20 mouse cellular contexts compared by ENCODE assay signal in genomic region chr11:118553926-118554325, GRCm38 (mm10).
DNase-seq lines count a peak whose midpoint lies in the region; ATAC-seq and TF ChIP-seq lines count a peak whose summit lies in the region.
"Had no signal": no experiment of that assay in that cellular context is flagged by ENCODE, and none has a peak within 500 bp of the region (broad histone marks: within the 10 kb centered on the region; RNA-seq: fewer than 3 reads in every experiment).

No protein-coding gene starts in this region.

- peaks cover 58% of the 10 kb centered on the region for H3K27me3 ChIP-seq in forebrain, embryonic 10.5 days (ENCODE audit: poor library complexity, severe bottlenecking)
- no peaks in the 10 kb centered on the region for H3K27me3 ChIP-seq in forebrain, embryonic 15.5 days
- H3K27me3 ChIP-seq in hindbrain, embryonic 13.5 days = 0 out of 2 replicates have a peak, but pooled peaks cover 5% of the 10 kb centered on the region
- peaks cover 8% of the 10 kb centered on the region for H3K27me3 ChIP-seq in hindbrain, embryonic 12.5 days
- peaks cover 43% of the 10 kb centered on the region for H3K27me3 ChIP-seq in midbrain, embryonic 10.5 days (ENCODE audit: low read depth, poor library complexity, severe bottlenecking)
- H3K27me3 ChIP-seq in midbrain, postnatal 0 days (ENCODE audit: insufficient read depth, low read length) = no peaks in the 10 kb centered on the region
- H3K27me3 ChIP-seq in E14TG2a.4 (ENCODE audit: insufficient read depth, low read length) = peaks cover 10% of the 10 kb centered on the region; the same call in 1 of the 2 replicates

- no peak for TF ChIP-seq CTCF in midbrain, postnatal 0 days (IDR thresholded peaks at IDR 0.05)
- TF ChIP-seq CTCF in E14TG2a.4 (conservative IDR thresholded peaks at IDR 0.05; ENCODE audit: low read length) = no peak

- no peaks in the 10 kb centered on the region for H3K36me3 ChIP-seq in forebrain, embryonic 10.5 days (replicated peaks)
- H3K36me3 ChIP-seq in forebrain, embryonic 15.5 days = no peaks in the 10 kb centered on the region
- no peaks in the 10 kb centered on the region for H3K36me3 ChIP-seq in hindbrain, embryonic 13.5 days
- H3K36me3 ChIP-seq in hindbrain, embryonic 12.5 days = no peaks in the 10 kb centered on the region
- H3K36me3 ChIP-seq in midbrain, embryonic 10.5 days = no peaks in the 10 kb centered on the region
- H3K36me3 ChIP-seq in midbrain, postnatal 0 days (ENCODE audit: insufficient read depth, low read length) = no peaks in the 10 kb centered on the region
- peaks cover 7% of the 10 kb centered on the region; the same call in 1 of the 2 replicates for H3K36me3 ChIP-seq in E14TG2a.4 (ENCODE audit: insufficient read depth, low read length)
- H3K36me3 ChIP-seq: embryonic facial prominence, embryonic 12.5 days; heart, embryonic 10.5 days had no signal

- no peaks in the 10 kb centered on the region for H3K9me3 ChIP-seq in forebrain, embryonic 10.5 days
- H3K9me3 ChIP-seq in forebrain, embryonic 15.5 days = no peaks in the 10 kb centered on the region
- no peaks in the 10 kb centered on the region for H3K9me3 ChIP-seq in hindbrain, embryonic 13.5 days
- no peaks in the 10 kb centered on the region for H3K9me3 ChIP-seq in hindbrain, embryonic 12.5 days (replicated peaks)
- H3K9me3 ChIP-seq in midbrain, embryonic 10.5 days (replicated peaks) = no peaks in the 10 kb centered on the region
- H3K9me3 ChIP-seq in midbrain, postnatal 0 days (ENCODE audit: low read length) = no peaks in the 10 kb centered on the region
- H3K9me3 ChIP-seq in E14TG2a.4 (ENCODE audit: low read length) = no peaks in the 10 kb centered on the region
- H3K9me3 ChIP-seq: embryonic facial prominence, embryonic 12.5 days; heart, embryonic 10.5 days had no signal

- H3K4me2 ChIP-seq in forebrain, embryonic 15.5 days (replicated peaks) = no peak overlapping the region
- no peak overlapping the region for H3K4me2 ChIP-seq in hindbrain, embryonic 13.5 days
- no peak overlapping the region for H3K4me2 ChIP-seq in hindbrain, embryonic 12.5 days (replicated peaks)
- H3K4me2 ChIP-seq in midbrain, postnatal 0 days (ENCODE audit: low read depth, low read length, poor library complexity, severe bottlenecking) = no peak overlapping the region
- H3K4me2 ChIP-seq: embryonic facial prominence, embryonic 12.5 days had no signal

- DNase-seq in forebrain, embryonic 10.5 days (ENCODE audit: extremely low spot score, low spot score) = no peak
- DNase-seq in midbrain, embryonic 10.5 days (ENCODE audit: low spot score) = no peak
- DNase-seq in midbrain, postnatal 0 days (ENCODE audit: low spot score) = no peak
- DNase-seq in frontal cortex, adult 2 months (ENCODE audit: extremely low spot score in 1 of 2, low spot score in 1 of 2) = no peak
- DNase-seq: adrenal gland, postnatal 10 days; B cell, adult 2 months; cerebellum, adult 11-12 months; cerebellum, adult 9-10 months; cerebellum, postnatal 25 days; gastrocnemius, postnatal 10 days; heart, adult 18-20 months; heart, postnatal 10 days; kidney, adult 11 months had no signal

- H3K4me3 ChIP-seq in forebrain, embryonic 10.5 days = no peak overlapping the region
- H3K4me3 ChIP-seq in forebrain, embryonic 15.5 days = no peak overlapping the region
- H3K4me3 ChIP-seq in hindbrain, embryonic 13.5 days = no peak overlapping the region
- no peak overlapping the region for H3K4me3 ChIP-seq in hindbrain, embryonic 12.5 days
- no peak overlapping the region for H3K4me3 ChIP-seq in midbrain, embryonic 10.5 days
- H3K4me3 ChIP-seq in midbrain, postnatal 0 days (ENCODE audit: low read depth, low read length) = no peak overlapping the region
- H3K4me3 ChIP-seq in E14TG2a.4 (replicated peaks; ENCODE audit: low read length) = peak overlapping the region; percentile 32; the same call in 1 of the 2 replicates
- H3K4me3 ChIP-seq: embryonic facial prominence, embryonic 12.5 days; heart, embryonic 10.5 days had no signal

- H3K4me1 ChIP-seq in forebrain, embryonic 10.5 days = peaks cover 56% of the 10 kb centered on the region
- peaks cover 42% of the 10 kb centered on the region for H3K4me1 ChIP-seq in forebrain, embryonic 15.5 days
- H3K4me1 ChIP-seq in hindbrain, embryonic 13.5 days (replicated peaks) = peaks cover 63% of the 10 kb centered on the region
- H3K4me1 ChIP-seq in hindbrain, embryonic 12.5 days = peaks cover 49% of the 10 kb centered on the region
- H3K4me1 ChIP-seq in midbrain, embryonic 10.5 days = peaks cover 60% of the 10 kb centered on the region
- H3K4me1 ChIP-seq in midbrain, postnatal 0 days (ENCODE audit: insufficient read depth, low read length) = peaks cover 9% of the 10 kb centered on the region; the same call in 1 of the 2 replicates
- H3K4me1 ChIP-seq in E14TG2a.4 (replicated peaks; ENCODE audit: low read depth, low read length) = peaks cover 70% of the 10 kb centered on the region
- H3K4me1 ChIP-seq: heart, embryonic 10.5 days had no signal

- no peak for ATAC-seq in forebrain, embryonic 15.5 days (replicated peaks)
- no peak for ATAC-seq in hindbrain, embryonic 13.5 days (ENCODE audit: low FRiP score)
- no peak for ATAC-seq in hindbrain, embryonic 12.5 days (ENCODE audit: low FRiP score)
- ATAC-seq in midbrain, postnatal 0 days (ENCODE audit: low FRiP score) = no peak
- ATAC-seq: CD4-positive, CD25-positive, alpha-beta regulatory T cell, adult 4 months had no signal

- H3K27ac ChIP-seq in forebrain, embryonic 10.5 days = peak overlapping the region; percentile 44; the same call in 1 of the 2 replicates
- H3K27ac ChIP-seq in forebrain, embryonic 15.5 days (replicated peaks) = no peak overlapping the region
- H3K27ac ChIP-seq in hindbrain, embryonic 13.5 days = no peak overlapping the region; the same call in 1 of the 2 replicates
- no peak overlapping the region for H3K27ac ChIP-seq in hindbrain, embryonic 12.5 days
- peak overlapping the region; percentile 77 for H3K27ac ChIP-seq in midbrain, embryonic 10.5 days (replicated peaks)
- H3K27ac ChIP-seq in midbrain, postnatal 0 days (ENCODE audit: low read depth, low read length) = no peak overlapping the region
- H3K27ac ChIP-seq: embryonic facial prominence, embryonic 12.5 days; heart, embryonic 10.5 days had no signal

- 18% methylated on average over 4 of the region's 4 CpGs for WGBS in forebrain, embryonic 10.5 days
- 12% methylated on average over 4 of the region's 4 CpGs for WGBS in forebrain, embryonic 15.5 days
- 28% methylated on average over 4 of the region's 4 CpGs for WGBS in hindbrain, embryonic 13.5 days
- 35% methylated on average over 4 of the region's 4 CpGs for WGBS in hindbrain, embryonic 12.5 days
- WGBS in midbrain, embryonic 10.5 days = 39% methylated on average over 4 of the region's 4 CpGs
- 16% methylated on average over 4 of the region's 4 CpGs for WGBS in midbrain, postnatal 0 days

- H3K9ac ChIP-seq in forebrain, embryonic 15.5 days (replicated peaks) = no peak overlapping the region
- H3K9ac ChIP-seq in hindbrain, embryonic 13.5 days = 0 out of 2 replicates have a peak overlapping the region, but pooled peaks have one; percentile 29
- H3K9ac ChIP-seq in hindbrain, embryonic 12.5 days = no peak overlapping the region
- H3K9ac ChIP-seq in midbrain, postnatal 0 days (replicated peaks; ENCODE audit: low read length, poor library complexity, severe bottlenecking) = no peak overlapping the region
- H3K9ac ChIP-seq: embryonic facial prominence, embryonic 12.5 days had no signal

Comparison
In these comparisons a context has a peak if more than half of its experiments do, and no peak if none do; other contexts are left out.
1. H3K27ac ChIP-seq: peak in forebrain, embryonic 10.5 days (single experiment) and midbrain, embryonic 10.5 days (single experiment); none in forebrain, embryonic 15.5 days (single experiment), hindbrain, embryonic 13.5 days (single experiment), hindbrain, embryonic 12.5 days (single experiment) and midbrain, postnatal 0 days (single experiment).